Mouse (Mus musculus): Measurements from ENCODE around the gene Fam117a.
A peak's percentile ranks its signal among the peaks of the same experiment; 100 is the strongest.
"Not testable (repeated sequence)": the region's sequence is repeated elsewhere in the genome, so short reads cannot be mapped to it uniquely, and the experiment has no call there.

Gene Fam117a

DNA sequence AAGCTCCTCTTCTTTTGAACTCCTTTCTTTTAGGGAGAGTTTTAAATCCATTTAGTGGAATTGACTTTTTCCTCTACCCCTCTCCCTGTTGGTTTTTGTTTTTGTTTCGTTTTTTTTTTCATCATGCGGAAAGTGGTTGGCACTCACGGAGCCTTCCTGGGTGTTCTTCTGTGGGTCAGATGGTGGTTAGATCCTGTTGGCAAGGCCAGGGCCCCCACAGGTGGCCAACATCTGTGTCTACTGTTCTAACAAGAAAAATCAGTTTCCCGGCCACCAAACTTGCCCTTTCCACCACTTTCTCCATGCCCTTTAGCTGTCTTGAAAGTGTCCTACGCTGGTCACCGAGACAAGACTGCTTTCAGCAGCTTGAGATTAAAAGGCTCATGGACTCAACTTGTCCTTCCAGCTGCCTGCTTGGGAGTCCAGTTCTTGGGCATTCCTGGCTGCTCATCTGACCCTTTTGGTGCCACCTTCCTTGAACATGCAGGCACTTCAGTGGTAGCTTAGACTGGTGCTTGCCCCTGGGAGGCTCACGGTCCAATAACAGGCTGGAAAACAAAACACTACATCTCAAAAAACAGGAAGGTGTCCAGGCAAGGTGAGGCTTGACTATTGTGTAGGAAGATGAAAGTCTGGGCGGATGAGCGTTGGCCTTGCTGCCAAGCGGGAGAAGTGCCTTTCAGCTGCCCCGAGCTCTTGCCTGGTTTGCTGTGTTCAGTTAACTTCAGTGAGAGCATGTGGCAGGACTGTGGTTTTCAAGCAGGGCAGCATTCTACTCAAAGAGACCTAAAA lies 56.1 kb downstream of the Fam117a start:
- DNase-seq (ENCODE audit: low spot score in 2 of 2), result no peak

DNA sequence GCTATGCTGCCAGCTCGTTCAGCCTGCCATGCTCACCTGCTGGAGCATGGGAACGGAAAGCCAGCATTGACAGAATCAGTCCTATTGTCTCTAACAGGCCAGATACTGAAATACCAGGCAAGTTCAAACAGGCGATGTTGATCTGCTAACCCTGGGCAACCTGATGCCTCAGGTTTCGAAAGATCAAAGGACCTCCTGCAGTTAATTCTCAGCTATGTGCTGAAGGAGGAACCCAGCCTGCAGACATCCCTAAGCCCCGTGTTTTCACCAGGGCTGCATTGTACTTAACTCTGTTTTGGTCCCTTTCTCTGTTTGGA lies 56.6 kb downstream of the Fam117a start:
- DNase-seq (ENCODE audit: low spot score in 2 of 2), result no peak

DNA sequence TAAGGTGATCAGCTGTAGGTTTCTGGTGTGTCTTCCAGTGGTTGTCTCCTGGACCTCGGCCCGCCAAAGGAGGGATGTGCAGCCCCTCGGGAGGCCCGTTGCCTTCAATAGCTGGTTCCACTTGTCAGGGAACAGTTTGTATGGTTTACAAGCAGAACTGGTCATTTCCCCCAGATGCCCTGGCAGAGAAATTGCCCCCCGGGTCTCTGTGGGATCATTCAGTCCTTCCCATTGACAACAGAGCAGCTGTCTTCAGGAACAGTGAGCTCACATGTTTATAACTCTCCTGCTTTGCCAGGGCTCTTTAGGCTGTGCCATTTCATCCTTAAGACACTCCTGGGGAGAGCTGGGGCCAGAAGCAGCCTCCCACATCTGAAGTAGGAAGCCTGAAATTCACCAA lies 57.3 kb downstream of the Fam117a start:
- no peak for DNase-seq (ENCODE audit: low spot score in 2 of 2)

DNA sequence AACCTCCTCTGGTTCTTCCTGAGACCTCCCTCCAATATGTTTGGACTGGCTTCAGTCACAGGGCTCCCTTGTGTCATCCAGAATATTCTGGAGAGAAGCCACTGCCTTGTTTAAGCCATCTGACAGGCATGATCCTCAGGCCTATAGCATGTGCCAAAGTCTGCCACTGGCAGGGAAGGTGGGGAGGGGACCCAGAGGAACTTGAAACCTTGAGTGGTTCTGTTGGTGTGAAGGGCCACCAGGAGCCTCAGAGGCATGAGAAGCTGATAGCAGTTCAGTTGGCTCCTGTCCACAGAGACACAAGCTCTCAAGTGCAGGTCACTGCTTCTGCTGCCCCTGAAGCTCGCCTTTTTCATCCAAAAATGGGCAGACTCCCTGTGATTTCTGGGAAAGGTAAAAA lies 59.7 kb downstream of the Fam117a start:
- DNase-seq (ENCODE audit: low spot score in 2 of 2), result no peak

DNA sequence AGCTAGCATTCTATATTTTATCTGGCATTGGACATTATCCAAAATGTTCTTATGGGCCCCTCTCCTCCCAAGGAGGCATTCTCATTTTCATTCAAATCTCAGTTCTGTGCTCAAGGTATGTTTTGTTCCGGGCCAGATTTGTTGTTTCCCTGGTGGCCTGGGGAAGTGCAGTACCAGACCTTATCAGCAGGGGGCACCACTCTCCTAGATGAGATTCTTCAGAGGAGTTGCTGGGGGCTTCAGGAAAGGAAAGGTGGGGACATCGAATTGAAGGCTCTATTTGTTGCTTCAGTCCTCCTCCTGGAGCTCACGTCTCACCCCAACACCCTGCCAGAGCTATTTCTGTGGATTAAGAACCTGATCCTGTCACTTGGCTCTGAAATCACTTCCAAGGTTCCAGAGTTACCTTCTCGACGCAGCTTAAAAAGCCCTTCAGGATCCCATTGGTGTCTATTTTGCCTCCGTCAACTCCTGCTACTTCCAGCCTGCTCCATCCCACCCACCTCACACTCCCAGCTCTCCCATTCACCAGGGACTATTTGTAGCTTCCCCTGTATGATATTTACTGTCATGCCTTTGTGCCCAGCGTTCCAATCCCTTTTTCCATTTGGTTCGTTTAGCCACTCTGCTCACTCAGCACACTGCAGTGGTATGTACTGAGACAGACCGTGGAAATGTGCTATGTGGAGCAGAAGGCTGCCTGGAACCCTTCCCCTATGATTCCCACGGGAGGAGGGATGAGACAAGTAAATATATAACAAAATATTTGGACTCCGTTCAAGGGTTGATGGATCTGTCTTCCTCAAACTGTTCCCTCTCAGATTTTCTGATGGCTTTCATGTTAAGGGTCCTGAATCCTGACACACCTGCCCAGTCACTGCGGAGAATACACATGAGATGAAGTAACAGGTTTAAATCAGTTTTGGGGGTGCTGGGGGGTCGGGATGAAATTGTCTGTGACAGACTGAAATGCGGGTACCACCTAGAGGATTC lies 61.3 kb downstream of the Fam117a start:
- peak; percentile 81 to 86 for DNase-seq (ENCODE audit: low spot score in 2 of 2)

DNA sequence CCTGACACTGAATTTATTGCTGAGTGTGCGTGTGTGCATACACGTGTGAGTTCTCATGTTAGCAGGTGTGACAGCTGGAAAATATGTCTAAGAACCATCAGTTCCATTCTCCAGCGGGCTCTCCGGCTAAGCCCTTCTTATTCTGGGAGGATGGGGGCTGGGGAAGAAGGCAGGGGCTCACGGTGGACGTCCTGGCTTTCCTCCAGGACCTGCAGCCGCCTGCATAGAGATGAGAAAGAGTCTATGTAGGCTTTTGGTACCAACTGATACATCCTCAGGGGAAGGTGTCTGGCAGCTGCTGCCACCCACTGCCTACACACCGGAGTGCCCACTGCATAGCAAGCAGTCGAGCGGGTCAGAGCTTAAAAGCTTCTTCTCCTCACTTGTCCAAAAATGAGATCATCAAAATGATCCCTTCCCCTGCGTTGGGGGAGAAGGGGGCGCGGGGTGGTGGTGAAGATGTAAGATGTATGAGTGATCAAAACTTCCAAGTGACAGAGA lies 62.8 kb downstream of the Fam117a start:
- DNase-seq (ENCODE audit: low spot score in 2 of 2), result no peak

DNA sequence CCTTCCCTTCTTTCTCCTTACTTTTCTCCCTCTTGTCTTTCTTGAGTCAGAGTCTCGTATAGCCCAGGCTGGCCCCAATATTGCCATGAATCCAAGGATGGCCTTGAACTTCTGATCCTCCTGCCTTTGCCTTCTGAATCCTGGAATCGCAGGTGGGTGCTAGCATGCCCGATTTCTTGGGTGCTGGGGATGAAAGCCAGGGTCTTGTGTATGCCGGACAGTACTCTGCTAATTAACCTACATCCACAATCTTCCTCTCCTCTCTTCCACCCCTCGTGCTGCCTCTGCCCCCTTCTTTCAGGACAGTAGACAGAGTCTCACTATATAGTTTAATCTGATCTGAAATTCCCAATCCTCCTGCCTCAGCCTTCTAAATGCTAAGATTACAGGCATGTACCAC lies 64.8 kb downstream of the Fam117a start:
- no peak for DNase-seq (ENCODE audit: low spot score in 2 of 2)

DNA sequence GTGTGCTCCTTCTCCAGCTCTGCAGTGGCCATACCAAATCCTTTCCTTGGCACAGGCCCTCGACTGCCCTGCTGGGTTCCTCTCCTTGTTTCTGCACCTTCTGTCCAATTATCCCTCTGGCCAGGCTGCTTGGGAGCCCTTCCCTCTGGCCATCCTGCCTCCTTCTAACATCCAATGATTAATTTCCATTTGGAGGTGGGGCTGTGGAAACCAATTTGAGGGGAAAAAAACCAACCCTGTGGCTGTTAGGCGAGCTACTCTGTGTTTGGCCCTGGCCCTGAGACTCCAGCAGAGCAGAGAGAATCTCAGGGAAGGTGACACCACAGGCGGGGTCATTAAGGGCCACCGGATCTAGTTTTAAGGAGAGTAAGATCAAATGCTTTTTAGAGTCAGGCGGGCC lies 65.4 kb downstream of the Fam117a start:
- DNase-seq (ENCODE audit: low spot score in 2 of 2), result no peak

DNA sequence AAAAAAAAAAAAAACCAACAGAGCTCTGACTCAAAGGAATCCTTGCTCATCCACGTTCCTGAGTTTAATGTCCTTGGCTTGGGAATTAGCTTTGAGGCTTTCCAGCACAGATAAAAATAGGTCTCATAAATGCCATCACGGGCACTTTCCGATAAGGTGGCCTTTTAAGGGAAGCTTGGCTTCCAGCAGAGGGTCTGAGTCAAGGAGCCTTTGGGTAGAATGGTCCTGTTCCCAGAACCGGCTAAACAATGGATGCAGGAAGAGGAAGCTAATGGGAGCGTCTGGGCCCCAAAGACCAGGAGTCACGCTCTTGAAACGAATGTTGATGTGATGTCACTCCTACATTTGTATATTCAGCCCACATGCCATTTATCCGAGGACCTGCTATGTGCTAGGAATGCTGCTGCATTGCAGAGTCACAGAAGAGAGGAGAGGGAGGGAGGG lies 65.9 kb downstream of the Fam117a start:
- DNase-seq (ENCODE audit: low spot score in 2 of 2), result no peak

DNA sequence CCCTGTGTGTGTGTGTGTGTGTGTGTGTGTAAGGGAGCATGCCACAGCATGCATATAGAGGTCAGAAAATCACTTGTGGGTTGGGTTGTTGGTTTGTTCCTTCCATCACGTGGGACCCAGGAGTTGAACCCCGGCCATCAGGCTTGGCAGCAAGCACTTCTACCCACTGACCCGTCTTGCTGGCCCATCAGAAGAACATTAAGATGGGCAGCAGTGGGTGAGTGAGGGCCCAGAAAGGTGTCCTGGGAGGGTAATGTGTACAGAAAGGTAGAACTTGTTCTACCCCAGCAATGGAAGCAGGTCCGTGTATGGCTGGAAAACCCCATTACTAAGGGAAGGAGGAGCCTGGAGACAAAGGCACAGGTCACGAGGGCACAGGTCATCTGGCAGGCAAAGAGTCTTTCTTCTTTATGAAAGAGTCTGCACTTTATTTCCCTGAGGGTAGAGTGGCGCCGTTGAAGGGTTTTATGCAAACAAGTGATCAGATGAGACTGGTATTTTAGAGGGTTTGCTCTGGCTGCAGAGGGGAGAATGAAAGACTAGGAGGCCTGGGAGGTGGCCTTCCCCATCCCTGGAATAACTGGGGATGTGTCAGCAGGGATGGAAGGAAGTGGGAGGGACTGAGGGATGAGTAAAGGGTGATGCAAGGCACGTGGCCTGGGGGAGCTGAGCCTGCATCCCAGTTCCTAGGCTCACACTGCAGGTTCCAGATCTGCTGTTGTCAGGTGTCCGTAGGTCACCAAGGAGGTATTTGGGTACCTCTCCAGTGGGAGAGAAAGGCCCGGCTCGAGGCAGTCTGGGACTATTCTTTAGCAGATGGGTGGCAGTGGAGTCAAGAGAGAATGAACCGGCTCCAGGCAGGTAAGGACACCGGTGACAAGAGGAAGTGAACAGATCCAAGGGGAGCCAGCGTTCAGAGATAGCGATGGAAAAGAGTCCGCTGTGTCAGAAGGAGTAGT lies 66.8 kb downstream of the Fam117a start:
- no peak for DNase-seq (ENCODE audit: low spot score in 2 of 2)

DNA sequence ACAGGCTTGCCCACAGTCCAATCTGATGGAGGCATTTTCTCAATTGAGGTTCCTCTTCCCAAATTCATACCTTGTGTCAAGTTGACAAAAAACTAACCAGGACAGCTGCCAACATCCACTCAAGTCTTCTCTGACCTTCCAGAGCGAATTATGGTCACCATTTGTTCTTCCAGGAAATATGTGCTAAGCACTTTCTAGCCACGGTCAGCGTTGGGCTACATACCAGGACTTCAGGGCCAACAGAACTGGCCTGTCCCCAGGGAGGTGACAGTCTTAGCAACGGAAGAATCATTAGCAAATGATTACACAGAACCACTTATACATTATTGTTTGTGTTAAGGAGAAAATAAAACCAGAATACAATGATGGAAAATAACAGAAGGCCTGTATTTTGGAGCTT lies 69.0 kb downstream of the Fam117a start:
- no peak for DNase-seq (ENCODE audit: low spot score in 2 of 2)

DNA sequence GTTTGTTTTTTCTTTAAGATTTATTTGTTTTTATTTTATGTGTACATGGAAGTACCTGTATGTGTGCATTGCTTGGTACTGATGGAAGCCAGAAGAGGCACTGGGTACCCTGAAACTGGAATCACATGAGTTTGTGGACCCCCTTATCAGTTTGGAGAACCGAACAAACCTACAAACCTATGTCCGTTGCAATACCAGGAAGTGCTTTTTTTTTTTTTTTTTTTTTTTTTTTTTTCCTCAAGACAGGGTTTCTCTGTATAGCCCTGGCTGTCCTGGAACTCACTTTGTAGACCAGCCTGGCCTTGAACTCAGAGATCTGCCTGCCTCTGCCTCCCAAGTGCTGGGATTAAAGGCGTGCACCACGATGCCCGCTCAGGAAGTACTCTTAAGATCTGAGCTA lies 69.6 kb downstream of the Fam117a start:
- not testable (repeated sequence) for DNase-seq (ENCODE audit: low spot score in 2 of 2)

DNA sequence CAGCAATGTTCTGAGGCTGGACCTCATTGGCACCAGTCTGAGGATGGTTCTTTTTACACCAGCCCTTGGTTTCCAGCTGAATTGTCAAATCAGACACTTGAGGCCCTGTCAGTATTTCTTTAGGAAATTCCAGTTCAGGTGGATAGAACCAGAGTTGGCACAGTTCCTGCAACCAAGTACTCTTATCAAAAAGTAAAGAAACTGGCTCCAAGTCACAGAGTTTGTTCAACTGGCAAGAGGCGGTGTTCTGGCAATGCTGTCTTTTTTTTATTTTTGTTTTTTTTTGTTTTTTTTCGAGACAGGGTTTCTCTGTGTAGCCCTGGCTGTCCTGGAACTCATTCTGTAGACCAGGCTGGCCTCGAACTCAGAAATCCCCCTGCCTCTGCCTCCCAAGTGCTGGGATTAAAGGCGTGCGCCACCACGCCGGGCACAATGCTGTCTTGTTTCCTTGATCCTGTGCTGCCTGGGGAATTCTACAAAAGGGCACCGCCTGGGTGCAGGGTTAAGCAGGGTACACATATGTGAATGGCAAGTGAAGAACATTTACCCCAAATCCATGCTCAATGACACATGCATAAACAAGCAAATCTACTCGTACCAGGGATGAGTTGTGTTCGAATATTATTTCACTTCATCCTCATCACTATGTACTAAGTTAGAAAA lies 72.8 kb downstream of the Fam117a start:
- no peak for DNase-seq (ENCODE audit: low spot score in 2 of 2)

DNA sequence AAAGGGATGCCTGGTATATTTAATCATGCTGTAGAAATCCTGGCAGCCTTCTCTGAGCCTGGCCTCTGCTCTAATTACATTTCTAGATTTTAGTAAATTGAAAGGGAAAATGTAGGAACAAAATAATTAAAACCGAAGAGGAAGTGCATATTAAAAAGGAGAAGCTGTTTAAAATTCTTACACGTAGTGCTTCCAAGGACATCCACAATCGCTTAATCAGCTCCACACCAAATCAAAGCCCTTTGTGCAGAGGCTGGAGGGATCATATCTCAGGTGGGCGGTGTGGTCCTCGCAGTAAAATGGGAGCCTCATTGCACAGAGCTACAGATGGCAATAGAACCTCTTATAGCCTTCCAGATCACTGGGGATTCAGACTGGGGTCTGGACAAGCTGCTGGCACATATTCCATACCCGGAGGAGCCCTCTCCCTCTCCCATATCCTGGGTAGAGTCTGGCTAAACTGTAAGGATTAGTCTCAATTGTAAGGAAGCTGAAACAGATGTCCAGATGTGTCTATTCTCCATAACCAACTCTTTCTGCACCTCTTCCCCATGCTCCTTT lies 74.7 kb downstream of the Fam117a start:
- DNase-seq (ENCODE audit: low spot score in 2 of 2), result no peak

DNA sequence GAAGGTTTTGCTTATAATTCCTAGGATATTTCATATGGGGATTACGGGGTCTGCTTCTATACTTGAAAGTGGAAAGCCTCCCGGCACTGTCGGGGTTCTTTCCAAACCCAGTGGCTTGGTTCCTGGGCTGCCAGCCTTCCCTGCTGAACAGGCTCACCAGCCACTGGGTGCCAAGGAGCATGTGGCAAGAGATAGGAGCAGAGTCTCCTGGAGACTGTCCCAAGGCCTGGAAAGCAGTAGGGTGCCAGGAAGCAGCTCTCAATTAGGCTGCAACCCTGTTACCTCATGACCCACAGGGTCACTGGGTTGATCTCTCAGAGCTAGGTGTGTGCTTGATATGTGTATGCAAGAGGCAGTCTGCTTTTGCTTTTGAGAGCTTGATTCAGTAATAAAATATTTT lies 75.8 kb downstream of the Fam117a start:
- DNase-seq (ENCODE audit: low spot score in 2 of 2), result peak in 1 of 2 experiments; percentile 49

DNA sequence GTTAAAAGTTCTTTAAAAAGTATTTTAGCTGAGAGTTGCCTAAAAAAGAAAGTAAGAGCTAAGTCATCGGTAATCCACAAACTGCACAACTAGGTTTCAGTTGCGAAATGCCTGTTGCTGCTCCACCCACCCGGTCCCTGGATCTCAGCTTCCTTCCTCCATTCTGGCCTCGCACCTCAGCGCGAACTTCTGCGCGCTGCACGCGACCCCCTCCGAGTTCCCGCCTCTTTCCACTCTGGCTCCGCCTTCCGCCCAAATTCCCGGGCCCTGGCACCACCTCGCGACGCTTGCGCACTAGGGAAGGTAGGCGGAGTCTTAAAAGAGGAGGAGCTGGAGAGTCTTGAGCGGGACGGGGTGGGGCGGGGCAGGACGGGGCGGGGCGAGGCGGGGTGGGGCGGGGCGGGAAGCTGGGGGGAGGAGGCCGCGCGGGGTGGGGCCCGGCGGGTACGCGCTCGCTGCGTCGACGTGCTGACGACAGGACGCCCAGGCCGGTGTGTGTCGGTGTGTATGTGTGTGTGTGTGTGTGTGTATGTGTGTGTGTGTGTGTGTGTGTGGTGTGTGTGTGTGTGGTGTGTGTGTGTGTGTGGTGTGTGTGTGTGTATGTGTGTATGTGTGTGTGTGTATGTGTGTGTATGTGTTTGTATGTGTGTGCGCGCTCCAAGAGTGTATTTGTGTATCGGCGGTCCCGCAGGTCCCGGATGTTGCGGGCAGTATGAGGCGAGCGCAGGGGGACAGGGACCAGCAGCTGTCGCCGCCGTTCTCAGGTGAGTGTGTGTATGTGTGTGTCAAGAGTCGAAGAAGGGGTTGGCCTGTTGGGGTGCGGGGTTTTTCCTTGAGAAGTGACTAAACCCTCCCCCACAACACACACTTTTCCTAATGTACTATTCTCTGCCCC lies 77.1 kb downstream of the Fam117a start, which contains the start of gene Spop:
Gene Spop, plus strand, starts transcription at position 440 of the 895 bp plus-strand sequence.
- peak; percentile 92 to 94 for DNase-seq (ENCODE audit: low spot score in 2 of 2)

DNA sequence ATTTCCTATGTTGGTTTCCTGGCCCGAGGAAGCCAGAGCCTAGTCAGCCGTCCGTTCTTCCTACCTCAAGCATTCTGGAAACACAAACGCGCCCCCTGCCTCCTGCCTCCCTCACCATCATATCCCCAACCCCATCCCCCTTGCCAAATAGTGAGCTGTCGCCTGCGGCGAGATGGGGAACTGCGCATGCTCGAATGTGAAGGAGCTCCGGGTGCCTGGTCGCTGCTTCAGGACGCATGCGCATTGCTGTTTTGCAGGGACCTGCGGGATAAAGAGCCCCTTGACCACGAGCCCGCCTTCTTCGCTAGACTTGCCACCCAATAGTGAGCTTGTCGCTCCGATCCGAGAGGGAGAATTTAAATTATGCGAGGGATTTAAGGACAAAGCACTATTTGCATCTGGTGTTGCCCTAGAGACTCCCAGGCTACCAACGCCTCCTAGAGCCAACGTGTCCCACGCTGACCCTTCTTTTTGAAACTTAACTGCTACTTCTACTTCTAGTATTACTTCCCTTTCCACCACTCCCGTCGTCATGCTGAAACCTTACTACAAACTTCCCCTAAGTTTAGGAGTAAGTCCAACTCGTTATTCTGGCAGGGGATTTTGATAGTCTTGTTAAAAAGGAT lies 77.8 kb downstream of the Fam117a start:
- DNase-seq (ENCODE audit: low spot score in 2 of 2), result peak; percentile 97 to 98

DNA sequence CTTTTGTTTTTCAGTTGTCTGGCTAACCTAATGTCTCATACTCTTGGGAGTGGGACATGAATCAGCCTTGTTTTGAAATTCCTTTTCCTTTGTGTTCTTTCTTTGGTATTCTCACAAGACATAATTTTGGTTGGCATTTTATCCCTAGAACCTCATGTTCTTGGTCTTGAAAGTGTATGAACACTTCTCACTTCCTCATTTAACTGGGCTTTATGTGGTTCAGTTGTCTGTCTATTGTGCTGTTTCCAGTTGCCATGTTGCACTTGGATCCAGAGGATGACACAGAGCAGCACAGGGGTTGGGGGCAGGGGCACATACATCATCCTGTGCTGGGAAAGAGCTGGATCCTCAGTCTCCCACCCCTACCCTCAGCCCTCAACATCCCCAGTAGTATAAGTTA lies 79.1 kb downstream of the Fam117a start:
- no peak for DNase-seq (ENCODE audit: low spot score in 2 of 2)

DNA sequence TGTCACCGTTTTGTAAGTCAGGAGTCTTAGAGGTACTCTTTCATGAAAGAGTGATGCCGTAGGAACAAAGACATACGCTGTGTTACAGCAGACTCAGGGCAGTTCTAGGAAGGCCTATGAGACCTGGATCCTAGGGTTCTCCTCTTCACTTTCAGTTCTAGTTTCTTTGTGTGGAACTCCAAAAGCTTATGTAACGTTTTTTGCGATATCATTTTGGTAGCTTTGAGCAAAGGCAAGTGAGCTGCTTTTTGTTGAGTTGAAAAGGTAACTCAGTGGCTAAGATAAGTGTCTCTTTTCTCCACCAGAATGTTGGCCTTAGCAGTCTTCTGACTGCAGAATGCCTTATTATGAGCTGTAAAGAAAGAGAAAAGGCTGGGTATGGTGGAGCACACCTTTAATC lies 80.5 kb downstream of the Fam117a start:
- DNase-seq (ENCODE audit: low spot score in 2 of 2), result no peak

Measured in right cerebral cortex, postnatal 10 days (tissue).